Mouse (Mus musculus): ENCODE results near the gene Zfyve27.

Zfyve27 gene

GRCm38 (mm10) chr19:42177461-42177860 is 13.7 kb downstream of the Zfyve27 start:
- DNase-seq (ENCODE audit: low spot score in 2 of 2) = no peak

- no peak for DNase-seq (ENCODE audit: low spot score in 2 of 2)
Measured at GRCm38 (mm10) chr19:42179356-42179755, 15.6 kb downstream of the Zfyve27 start.

- DNase-seq (ENCODE audit: low spot score in 2 of 2) = no peak
Measured at GRCm38 (mm10) chr19:42182673-42183072, 18.9 kb downstream of the Zfyve27 start.

GRCm38 (mm10) chr19:42189735-42190134 is 26.0 kb downstream of the Zfyve27 start:
- DNase-seq (ENCODE audit: low spot score in 2 of 2) = no peak

- no peak for DNase-seq (ENCODE audit: low spot score in 2 of 2)
Measured at GRCm38 (mm10) chr19:42190494-42190893, 26.7 kb downstream of the Zfyve27 start.

DNA sequence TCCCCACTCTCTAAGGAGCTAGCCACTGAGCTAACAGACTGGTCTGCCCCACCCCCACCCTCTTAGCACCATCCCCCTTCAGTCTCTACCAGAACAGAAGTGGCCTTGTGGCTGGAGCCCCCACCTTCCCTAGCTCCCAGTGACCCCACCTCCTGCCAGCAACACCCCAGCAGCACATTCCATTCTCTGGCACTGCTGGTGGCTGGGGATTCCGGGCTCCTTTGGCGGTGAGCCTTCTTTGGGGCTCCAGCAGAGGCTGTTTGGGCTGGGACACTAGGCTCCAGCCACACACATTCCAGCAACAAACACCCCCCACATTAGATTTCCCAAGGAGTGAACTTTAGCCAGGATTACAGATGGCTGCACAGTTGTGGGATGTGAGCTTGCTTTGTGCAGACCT is 29.6 kb downstream of the Zfyve27 start:
- no peak for DNase-seq (ENCODE audit: low spot score in 2 of 2)

- no peak for DNase-seq (ENCODE audit: low spot score in 2 of 2)
Measured at GRCm38 (mm10) chr19:42196378-42196777, 32.6 kb downstream of the Zfyve27 start.

DNA sequence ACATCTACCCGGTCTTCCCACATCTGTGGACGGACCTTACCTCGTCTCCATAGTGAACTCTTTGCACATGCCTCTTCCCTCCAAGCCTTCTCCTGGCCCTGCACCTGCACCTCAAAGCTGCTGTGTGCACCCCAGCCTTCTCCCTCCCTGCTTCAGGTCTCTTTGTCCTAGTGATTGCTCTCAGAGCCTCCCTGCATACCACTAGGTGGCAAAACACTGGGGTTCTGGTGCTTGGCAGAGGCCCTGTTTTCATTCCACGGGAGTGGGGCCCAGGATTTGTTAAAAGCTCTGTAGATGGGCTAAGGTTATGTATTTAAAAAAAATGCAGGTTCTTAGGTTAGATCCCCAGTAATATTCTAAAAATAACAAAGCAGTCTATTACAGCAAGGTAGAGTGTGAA is 33.3 kb downstream of the Zfyve27 start:
- DNase-seq (ENCODE audit: low spot score in 2 of 2) = no peak

DNA sequence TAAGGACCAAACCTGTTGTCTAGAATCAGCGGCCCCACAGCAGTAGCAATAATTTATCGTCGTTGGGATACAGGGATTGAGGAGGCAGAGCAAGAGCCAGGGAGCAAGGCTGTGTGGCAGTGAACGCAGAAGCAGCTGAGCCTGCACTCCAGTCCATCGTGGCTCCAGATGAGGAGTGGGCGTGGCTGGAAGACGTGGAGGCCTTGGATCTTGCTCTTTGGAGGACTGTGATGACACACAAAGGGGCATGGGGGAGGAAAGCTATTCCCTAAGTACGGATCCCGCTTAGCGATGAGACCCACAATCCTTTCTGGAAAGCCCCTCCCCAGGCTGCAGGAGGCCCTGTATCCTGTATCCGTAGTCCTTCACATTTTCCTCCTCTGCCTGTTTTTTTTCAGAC is 34.3 kb downstream of the Zfyve27 start:
- DNase-seq (ENCODE audit: low spot score in 2 of 2) = no peak

GRCm38 (mm10) chr19:42201696-42202381 is 38.1 kb downstream of the Zfyve27 start, which contains the start of gene Sfrp5:
TSS of gene Sfrp5 (minus strand) at chr19:42202252.
- no peak for DNase-seq (ENCODE audit: low spot score in 2 of 2)

- no peak for DNase-seq (ENCODE audit: low spot score in 2 of 2)
Measured at GRCm38 (mm10) chr19:42202467-42202866, 38.7 kb downstream of the Zfyve27 start.

GRCm38 (mm10) chr19:42204306-42204705 is 40.6 kb downstream of the Zfyve27 start:
- no peak for DNase-seq (ENCODE audit: low spot score in 2 of 2)

DNA sequence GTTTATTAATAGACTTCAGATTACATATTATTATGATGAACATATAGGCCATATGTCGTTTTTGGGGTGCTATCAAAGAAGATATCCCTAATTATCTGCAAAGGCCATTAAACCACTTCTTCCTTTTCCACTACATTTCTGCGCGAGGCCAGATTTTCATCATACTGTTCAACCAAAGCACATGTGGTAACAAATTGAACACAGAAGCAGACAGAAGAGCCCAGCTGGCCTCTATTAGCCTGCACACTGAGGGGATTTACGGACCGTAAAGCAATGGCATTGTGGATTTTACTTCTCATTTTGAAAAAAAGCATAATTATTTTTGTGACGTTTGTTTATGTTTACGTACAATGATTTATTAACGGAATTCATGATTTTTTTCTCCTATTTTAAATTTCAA is 41.5 kb downstream of the Zfyve27 start:
- no peak for DNase-seq (ENCODE audit: low spot score in 2 of 2)

DNA sequence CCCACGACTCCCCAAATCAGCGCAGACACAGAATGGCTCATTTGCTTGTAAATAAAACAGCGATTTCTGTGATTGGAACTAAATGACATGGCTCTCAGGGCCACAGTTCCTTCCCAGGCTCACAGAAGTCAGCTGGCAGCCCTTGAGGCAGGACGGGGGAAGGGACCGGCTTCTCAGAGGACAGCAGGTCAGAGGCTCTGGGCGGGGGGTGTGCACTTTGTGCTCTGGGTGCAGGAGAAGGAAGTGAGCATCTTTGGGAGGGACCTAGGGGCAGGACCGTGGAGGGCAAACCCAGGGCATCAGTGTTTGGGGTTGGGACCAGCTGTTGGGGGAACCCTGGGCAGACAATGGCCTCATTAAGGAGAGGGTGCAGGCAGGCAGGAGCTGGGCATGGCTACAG is 45.7 kb downstream of the Zfyve27 start:
- DNase-seq (ENCODE audit: low spot score in 2 of 2) = no peak

- DNase-seq (ENCODE audit: low spot score in 2 of 2) = no peak
Measured at GRCm38 (mm10) chr19:42209976-42210375, 46.2 kb downstream of the Zfyve27 start.

DNA sequence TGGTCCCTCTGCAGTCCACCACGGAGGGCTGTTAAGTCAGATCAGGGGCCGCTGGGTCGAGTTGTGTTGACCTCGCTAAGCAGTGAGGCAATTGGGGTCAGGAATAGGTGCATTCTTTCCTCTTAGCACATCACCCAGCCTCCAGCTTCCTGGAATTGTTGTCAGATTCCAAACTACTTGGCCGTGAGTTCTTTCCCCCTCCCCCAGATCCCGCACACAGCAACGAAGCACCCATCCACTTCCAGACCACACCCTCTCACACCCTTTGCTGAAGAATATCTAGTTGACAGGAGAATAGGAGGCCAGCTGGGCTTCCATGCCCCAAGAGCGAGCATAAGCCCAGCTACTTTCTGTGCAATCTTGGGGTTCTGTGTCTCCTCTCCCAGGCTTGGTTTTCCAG is 48.2 kb downstream of the Zfyve27 start:
- no peak for DNase-seq (ENCODE audit: low spot score in 2 of 2)

DNA sequence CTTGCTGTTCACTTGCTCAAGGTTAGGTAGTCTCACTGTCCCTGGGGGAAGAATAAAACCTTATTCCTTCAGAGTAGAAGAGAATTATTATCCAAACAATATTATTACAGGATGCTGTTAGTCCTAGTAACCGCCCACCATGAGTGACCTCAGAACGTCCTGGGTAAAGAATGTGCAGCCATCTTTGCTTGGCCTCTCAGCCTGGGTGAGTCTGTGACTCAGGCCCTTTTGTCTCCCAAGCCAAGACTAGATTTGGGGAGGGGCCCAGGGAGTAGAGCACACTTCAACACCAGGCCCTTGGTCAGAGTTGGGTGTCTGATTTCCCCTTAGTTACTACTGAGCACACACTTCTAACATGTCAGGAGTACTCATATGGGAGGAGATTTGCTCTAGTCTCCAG is 50.9 kb downstream of the Zfyve27 start:
- DNase-seq (ENCODE audit: low spot score in 2 of 2) = no peak

DNA sequence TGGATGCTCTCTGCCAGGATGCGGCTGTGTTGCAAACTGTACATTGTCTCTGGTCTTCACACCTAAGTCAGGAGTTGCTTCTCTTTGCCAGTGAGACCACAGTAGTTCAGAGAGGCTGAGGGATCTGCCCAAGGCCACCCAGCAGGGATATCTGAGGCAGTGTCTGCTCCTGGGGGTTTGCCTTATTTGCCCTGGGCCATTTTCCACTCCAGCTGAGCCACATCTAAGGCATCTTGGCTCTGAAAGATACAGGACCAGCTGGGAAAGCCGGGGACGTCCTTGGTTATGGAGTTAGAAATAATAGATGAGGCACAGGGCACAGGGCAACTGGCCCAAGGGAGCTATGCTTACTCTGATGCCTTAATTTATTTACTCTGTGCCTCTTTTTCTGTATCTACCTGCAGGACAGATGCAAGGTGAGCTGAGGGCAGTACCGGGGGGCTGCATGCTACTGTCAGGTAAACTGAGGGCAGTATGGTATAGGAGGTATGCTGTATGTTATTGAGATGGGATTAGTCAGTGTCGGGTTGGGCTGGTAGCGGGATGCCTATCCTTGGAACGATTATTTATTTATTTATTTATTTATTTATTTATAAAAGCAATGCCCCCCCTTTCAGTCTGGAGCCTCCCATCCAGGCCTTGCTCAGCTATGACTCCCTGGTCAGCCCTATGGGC is 53.1 kb downstream of the Zfyve27 start:
- DNase-seq (ENCODE audit: low spot score in 2 of 2) = no peak

DNA sequence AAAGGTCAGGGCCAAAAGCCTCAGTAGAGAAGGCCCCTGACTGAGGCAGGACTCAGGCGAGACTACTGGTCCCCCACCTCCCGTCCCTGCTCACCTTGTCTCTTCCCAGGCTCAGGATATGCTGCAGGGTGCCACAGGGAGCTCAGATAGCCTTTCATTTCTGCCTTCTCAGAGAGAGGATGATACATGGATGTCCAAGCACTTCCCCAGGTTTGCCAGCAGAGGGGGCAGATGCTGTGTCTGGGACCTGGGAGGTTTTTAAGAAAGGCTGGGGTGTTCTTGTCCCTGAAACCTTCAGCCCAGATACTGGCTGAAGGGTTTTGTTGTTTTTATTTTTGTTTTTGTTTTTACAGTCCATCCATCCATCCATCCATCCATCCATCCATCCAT is 53.6 kb downstream of the Zfyve27 start:
- DNase-seq (ENCODE audit: low spot score in 2 of 2) = no peak

DNA sequence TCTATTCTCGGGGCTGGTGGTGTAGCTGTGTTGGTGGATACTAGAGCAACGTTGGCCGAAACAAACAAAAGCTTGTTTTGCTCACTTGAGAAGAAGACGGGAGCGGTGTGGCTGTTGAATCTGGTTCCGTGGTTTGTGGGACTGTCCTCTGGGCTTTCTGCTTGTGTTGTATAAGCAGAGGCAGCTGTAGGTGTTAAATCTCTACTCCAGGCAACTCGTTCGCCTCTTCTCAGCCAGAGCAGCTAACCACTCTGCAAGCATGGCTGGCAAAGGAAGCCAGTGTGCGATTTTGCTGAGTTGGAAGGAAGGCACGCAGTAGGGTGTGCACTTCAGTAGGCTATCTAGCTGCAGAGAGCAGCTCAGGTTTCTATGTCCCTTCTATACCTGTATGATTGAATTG is 62.7 kb downstream of the Zfyve27 start:
- no peak for DNase-seq (ENCODE audit: low spot score in 2 of 2)

DNA sequence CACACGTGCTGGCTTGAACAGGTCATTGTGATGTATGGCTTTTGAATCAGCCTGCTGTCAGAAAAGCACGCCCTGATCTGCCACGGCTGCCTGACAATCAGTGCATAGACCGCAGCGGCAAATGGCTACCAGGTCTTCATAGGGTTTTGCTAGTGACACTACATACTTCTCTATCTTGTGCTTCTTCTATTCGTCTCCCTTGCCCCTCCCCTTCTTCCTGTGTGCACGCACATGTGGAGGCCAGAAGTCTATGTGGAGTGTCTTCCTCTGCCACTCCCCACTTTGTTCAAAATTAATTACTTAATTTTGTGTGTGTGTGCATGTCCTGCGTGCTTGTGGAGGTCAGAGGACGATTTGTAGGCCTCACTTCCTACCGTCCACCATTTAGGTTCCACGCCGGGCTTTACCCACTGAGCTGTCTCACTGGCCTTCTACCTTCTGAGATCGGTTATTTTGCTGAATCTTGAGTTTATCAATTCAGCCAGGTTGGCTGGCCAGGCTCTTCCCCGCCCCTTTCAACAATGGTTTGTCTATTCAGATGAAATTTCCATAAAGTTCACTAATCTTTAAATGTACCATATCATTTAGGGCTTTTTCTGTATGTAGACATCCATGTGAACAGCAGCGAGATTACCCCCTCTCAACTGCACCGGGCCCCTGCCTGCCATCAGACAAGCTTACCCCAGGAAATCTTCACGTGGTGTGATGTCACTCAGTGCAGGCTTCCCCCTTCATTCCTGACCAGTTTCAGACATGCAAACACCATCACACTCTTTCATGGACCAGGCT is 65.9 kb downstream of the Zfyve27 start:
- no peak for DNase-seq (ENCODE audit: low spot score in 2 of 2)

- no peak for DNase-seq (ENCODE audit: low spot score in 2 of 2)
Measured at GRCm38 (mm10) chr19:42230288-42230568, 66.5 kb downstream of the Zfyve27 start.

- no peak for DNase-seq (ENCODE audit: low spot score in 2 of 2)
Measured at GRCm38 (mm10) chr19:42230986-42231385, 67.2 kb downstream of the Zfyve27 start.
